Mouse (Mus musculus): Measurements from ENCODE around the gene Kcnh8. TPM values are rescaled to one million over a fixed set of nuclear protein-coding genes. Genes with fewer than 3 reads are reported as not detected.

Kcnh8 gene
- total and polyA plus RNA-seq, 2 experiments from 2014 or later, result not detected

GRCm38 (mm10) chr17:52738436-52738835, 135.9 kb downstream of the Kcnh8 start:
- no peak overlapping the region for H3K9ac ChIP-seq (replicated peaks; ENCODE audit: low read depth, low read length)
- ATAC-seq (ENCODE audit: insufficient read depth, low read depth) (no peak), DNase-seq (ENCODE audit: low spot score) (no peak)
- H3K9me3 ChIP-seq (replicated peaks; ENCODE audit: control insufficient read depth, low read length), result no peaks in the 10 kb centered on the region; the same call in 1 of the 2 replicates
- H3K27me3 ChIP-seq (ENCODE audit: control insufficient read depth, insufficient read depth, low read length), result no peaks in the 10 kb centered on the region
- no peak overlapping the region for H3K4me2 ChIP-seq (ENCODE audit: low read depth, low read length)
- H3K36me3 ChIP-seq (replicated peaks; ENCODE audit: control insufficient read depth, insufficient read depth, low read length), result no peaks in the 10 kb centered on the region
- H3K4me1 ChIP-seq (ENCODE audit: control insufficient read depth, insufficient read depth), result no peaks in the 10 kb centered on the region
- no peak for TF ChIP-seq CTCF (IDR thresholded peaks at IDR 0.05; ENCODE audit: low read depth)
- TF ChIP-seq EP300 (IDR thresholded peaks at IDR 0.05; ENCODE audit: low read depth), result no peak
- no peak overlapping the region for H3K27ac ChIP-seq (ENCODE audit: low read depth)
- H3K4me3 ChIP-seq (ENCODE audit: low read depth, low read length), result no peak overlapping the region

- Histone ChIP-seq H3K36me3 (replicated peaks; ENCODE audit: control insufficient read depth, insufficient read depth, low read length) (no peaks in the 10 kb centered on the region), H3K27ac (ENCODE audit: low read depth) (no peak overlapping the region)
- 49% methylated on average over 3 of the region's 3 CpGs for WGBS
These were observed 185.6 kb downstream of the Kcnh8 start for GRCm38 (mm10) chr17:52788151-52788550.

GRCm38 (mm10) chr17:52804463-52804862, 202.0 kb downstream of the Kcnh8 start:
- no peaks in the 10 kb centered on the region for H3K27me3 ChIP-seq (ENCODE audit: control insufficient read depth, insufficient read depth, low read length)
- H3K4me2 ChIP-seq (ENCODE audit: low read depth, low read length), result no peak overlapping the region
- H3K9ac ChIP-seq (replicated peaks; ENCODE audit: low read depth, low read length), result no peak overlapping the region
- DNase-seq (ENCODE audit: low spot score) (no peak), ATAC-seq (ENCODE audit: insufficient read depth, low read depth) (no peak)
- no peak overlapping the region for H3K4me3 ChIP-seq (ENCODE audit: low read depth, low read length)
- no peaks in the 10 kb centered on the region for H3K36me3 ChIP-seq (replicated peaks; ENCODE audit: control insufficient read depth, insufficient read depth, low read length)
- no peaks in the 10 kb centered on the region for H3K9me3 ChIP-seq (replicated peaks; ENCODE audit: control insufficient read depth, low read length)
- H3K27ac ChIP-seq (ENCODE audit: low read depth), result no peak overlapping the region
- TF ChIP-seq CTCF (IDR thresholded peaks at IDR 0.05; ENCODE audit: low read depth), result no peak
- TF ChIP-seq EP300 (IDR thresholded peaks at IDR 0.05; ENCODE audit: low read depth), result no peak
- WGBS, result 51% methylated on average over 6 of the region's 6 CpGs
- no peaks in the 10 kb centered on the region for H3K4me1 ChIP-seq (ENCODE audit: control insufficient read depth, insufficient read depth)

More at GRCm38 (mm10) chr17:52788151-52788550, 185.6 kb downstream of the Kcnh8 start:
- Histone ChIP-seq H3K4me1 (ENCODE audit: control insufficient read depth, insufficient read depth) (no peaks in the 10 kb centered on the region), H3K27me3 (ENCODE audit: control insufficient read depth, insufficient read depth, low read length) (no peaks in the 10 kb centered on the region), H3K9me3 (replicated peaks; ENCODE audit: control insufficient read depth, low read length) (no peaks in the 10 kb centered on the region), H3K4me3 (ENCODE audit: low read depth, low read length) (no peak overlapping the region), H3K9ac (replicated peaks; ENCODE audit: low read depth, low read length) (no peak overlapping the region), H3K4me2 (ENCODE audit: low read depth, low read length) (no peak overlapping the region)
- TF ChIP-seq CTCF (IDR thresholded peaks at IDR 0.05; ENCODE audit: low read depth) (no peak), EP300 (IDR thresholded peaks at IDR 0.05; ENCODE audit: low read depth) (no peak)
- DNase-seq (ENCODE audit: low spot score) (no peak), ATAC-seq (ENCODE audit: insufficient read depth, low read depth) (no peak)

GRCm38 (mm10) chr17:52810773-52811172, 208.3 kb downstream of the Kcnh8 start:
- Histone ChIP-seq H3K4me2 (ENCODE audit: low read depth, low read length) (no peak overlapping the region), H3K27me3 (ENCODE audit: control insufficient read depth, insufficient read depth, low read length) (no peaks in the 10 kb centered on the region), H3K9me3 (replicated peaks; ENCODE audit: control insufficient read depth, low read length) (no peaks in the 10 kb centered on the region), H3K36me3 (replicated peaks; ENCODE audit: control insufficient read depth, insufficient read depth, low read length) (no peaks in the 10 kb centered on the region), H3K27ac (ENCODE audit: low read depth) (no peak overlapping the region), H3K9ac (replicated peaks; ENCODE audit: low read depth, low read length) (no peak overlapping the region), H3K4me3 (ENCODE audit: low read depth, low read length) (no peak overlapping the region), H3K4me1 (ENCODE audit: control insufficient read depth, insufficient read depth) (no peaks in the 10 kb centered on the region)
- no peak for TF ChIP-seq CTCF (IDR thresholded peaks at IDR 0.05; ENCODE audit: low read depth)
- no peak for TF ChIP-seq EP300 (IDR thresholded peaks at IDR 0.05; ENCODE audit: low read depth)
- peak; percentile 7 for DNase-seq (ENCODE audit: low spot score)
- WGBS, result 38% methylated on average over 1 of the region's 1 CpGs
- ATAC-seq (ENCODE audit: insufficient read depth, low read depth), result no peak

- H3K4me3 ChIP-seq (ENCODE audit: low read depth, low read length), result no peak overlapping the region
- 50% methylated on average over 1 of the region's 1 CpGs for WGBS
- H3K36me3 ChIP-seq (replicated peaks; ENCODE audit: control insufficient read depth, insufficient read depth, low read length), result no peaks in the 10 kb centered on the region
- H3K9me3 ChIP-seq (replicated peaks; ENCODE audit: control insufficient read depth, low read length), result peaks cover 11% of the 10 kb centered on the region
- no peaks in the 10 kb centered on the region for H3K27me3 ChIP-seq (ENCODE audit: control insufficient read depth, insufficient read depth, low read length)
- TF ChIP-seq EP300 (IDR thresholded peaks at IDR 0.05; ENCODE audit: low read depth) (no peak), CTCF (IDR thresholded peaks at IDR 0.05; ENCODE audit: low read depth) (no peak)
- ATAC-seq (ENCODE audit: insufficient read depth, low read depth) (no peak), DNase-seq (ENCODE audit: low spot score) (no peak)
- H3K4me1 ChIP-seq (ENCODE audit: control insufficient read depth, insufficient read depth), result no peaks in the 10 kb centered on the region
- H3K4me2 ChIP-seq (ENCODE audit: low read depth, low read length), result no peak overlapping the region
- H3K27ac ChIP-seq (ENCODE audit: low read depth), result no peak overlapping the region
- H3K9ac ChIP-seq (replicated peaks; ENCODE audit: low read depth, low read length), result no peak overlapping the region
These were observed 216.5 kb downstream of the Kcnh8 start for GRCm38 (mm10) chr17:52819007-52819406.

DNA sequence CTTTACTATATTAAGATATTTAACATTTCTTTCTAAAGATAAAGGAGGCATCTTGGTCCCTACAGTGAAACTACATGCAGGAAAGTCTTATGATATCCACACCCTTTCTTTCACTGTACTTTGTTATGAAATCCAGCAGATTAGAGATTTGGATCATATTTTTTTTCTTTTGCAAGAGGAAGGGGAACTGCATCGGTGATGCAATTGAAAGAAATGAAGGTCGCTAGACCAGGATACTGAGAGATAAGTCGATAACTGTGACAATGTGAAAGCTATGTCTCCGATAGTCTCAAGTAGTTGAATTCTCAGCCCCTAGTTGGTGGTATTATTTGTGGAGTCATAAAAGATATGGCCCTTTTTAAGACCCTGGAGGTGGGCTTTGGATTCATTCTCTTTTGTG, 227.2 kb downstream of the Kcnh8 start:
- H3K9ac ChIP-seq (replicated peaks; ENCODE audit: low read depth, low read length), result no peak overlapping the region
- no peaks in the 10 kb centered on the region for H3K9me3 ChIP-seq (replicated peaks; ENCODE audit: control insufficient read depth, low read length)
- no peak overlapping the region for H3K4me2 ChIP-seq (ENCODE audit: low read depth, low read length)
- no peaks in the 10 kb centered on the region for H3K4me1 ChIP-seq (ENCODE audit: control insufficient read depth, insufficient read depth)
- TF ChIP-seq CTCF (IDR thresholded peaks at IDR 0.05; ENCODE audit: low read depth) (no peak), EP300 (IDR thresholded peaks at IDR 0.05; ENCODE audit: low read depth) (no peak)
- ATAC-seq (ENCODE audit: insufficient read depth, low read depth) (no peak), DNase-seq (ENCODE audit: low spot score) (no peak)
- WGBS, result 77% methylated on average over 4 of the region's 4 CpGs
- H3K27ac ChIP-seq (ENCODE audit: low read depth), result no peak overlapping the region
- no peaks in the 10 kb centered on the region for H3K36me3 ChIP-seq (replicated peaks; ENCODE audit: control insufficient read depth, insufficient read depth, low read length)
- H3K27me3 ChIP-seq (ENCODE audit: control insufficient read depth, insufficient read depth, low read length), result no peaks in the 10 kb centered on the region
- no peak overlapping the region for H3K4me3 ChIP-seq (ENCODE audit: low read depth, low read length)

All from heart, postnatal 0 days (tissue).